Mouse (Mus musculus) hindbrain, postnatal 0 days (tissue): ENCODE results near the gene Phldb2. TPM values are rescaled to one million over a fixed set of nuclear protein-coding genes. Genes with fewer than 3 reads are reported as not detected.

Source experiments
- ATAC-seq: fragments of 200-750 bp; cut with Nextera tagmentation; 2 replicates; pipeline ENCODE4 v1.8.0; 2017; ENCODE audit warnings: mild to moderate bottlenecking, moderate TSS enrichment, moderate library complexity
- DNase-seq: peaks from one replicate; pipeline ENCODE4 v3.0.0-alpha.2; 2015; ENCODE audit warnings: low spot score
- H3K27ac ChIP-seq: fragments of 300-500 bp; sonication (generic); 2 replicates; pipeline ENCODE4 v1.5.1; 2014; ENCODE audit warnings: mild to moderate bottlenecking
- H3K27me3 ChIP-seq: fragments of 300-500 bp; sonication (generic); 2 replicates; pipeline ENCODE4 v1.6.1; 2014; ENCODE audit warnings: low read length, mixed read lengths; ENCODE audit not compliant: insufficient read depth
- H3K36me3 ChIP-seq: fragments of 300-500 bp; sonication (generic); 2 replicates; pipeline ENCODE4 v1.6.1; 2014; ENCODE audit warnings: low read length, mixed read lengths; ENCODE audit not compliant: insufficient read depth
- H3K4me1 ChIP-seq: fragments of 300-500 bp; sonication (generic); 2 replicates; pipeline ENCODE4 v1.6.1; 2014; ENCODE audit warnings: antibody characterized with exemption, low read length, mixed read lengths; ENCODE audit not compliant: insufficient read depth
- H3K4me2 ChIP-seq: fragments of 300-500 bp; sonication (generic); 2 replicates; pipeline ENCODE4 v1.6.1; 2014; ENCODE audit warnings: low read depth, mild to moderate bottlenecking, low read length, moderate library complexity, mixed read lengths
- H3K4me3 ChIP-seq: fragments of 300-500 bp; sonication (generic); 2 replicates; pipeline ENCODE4 v1.5.1; 2014; ENCODE audit warnings: low read length
- H3K9ac ChIP-seq: fragments of 300-500 bp; sonication (generic); replicated peaks from 2 replicates; pipeline ENCODE4 v1.6.1; 2014; ENCODE audit warnings: mild to moderate bottlenecking, low read length, moderate library complexity, mixed read lengths
- H3K9me3 ChIP-seq: fragments of 300-500 bp; sonication (generic); 2 replicates; pipeline ENCODE4 v1.6.1; 2016; ENCODE audit warnings: low read length, mixed read lengths
- CTCF ChIP-seq: IDR thresholded peaks from 2 replicates; pipeline ENCODE4 v1.5.1; 2016; ENCODE audit warnings: antibody characterized with exemption, control low read depth, low read depth
- WGBS: fragments of 180-500 bp; shearing (Covaris S2); extraction: QIAGEN DNeasy Blood & Tissue Kit; methylation state at CpG from one replicate; pipeline ENCODE4 v1.1.7; 2014; 5-methylcytosine and 5-hydroxymethylcytosine counted together
- polyA plus RNA-seq: library from polyadenylated mRNA; unstranded; fragments of >200 nt; fragmentation: Nextera tagmentation; extraction: Ambion mirVana; gene quantifications from 2 replicates; pipeline ENCODE4 v1.2.1, GENCODE M21; 2015
- total RNA-seq: library from RNA; depleted of rRNA; stranded (reverse); fragments of >200 nt; gene quantifications from 2 replicates; pipeline ENCODE4 v1.2.3, GENCODE M21; 2014

Gene Phldb2
- total and polyA plus RNA-seq, 2 experiments from 2014 or later, result 4.5 to 7.2 TPM

DNA sequence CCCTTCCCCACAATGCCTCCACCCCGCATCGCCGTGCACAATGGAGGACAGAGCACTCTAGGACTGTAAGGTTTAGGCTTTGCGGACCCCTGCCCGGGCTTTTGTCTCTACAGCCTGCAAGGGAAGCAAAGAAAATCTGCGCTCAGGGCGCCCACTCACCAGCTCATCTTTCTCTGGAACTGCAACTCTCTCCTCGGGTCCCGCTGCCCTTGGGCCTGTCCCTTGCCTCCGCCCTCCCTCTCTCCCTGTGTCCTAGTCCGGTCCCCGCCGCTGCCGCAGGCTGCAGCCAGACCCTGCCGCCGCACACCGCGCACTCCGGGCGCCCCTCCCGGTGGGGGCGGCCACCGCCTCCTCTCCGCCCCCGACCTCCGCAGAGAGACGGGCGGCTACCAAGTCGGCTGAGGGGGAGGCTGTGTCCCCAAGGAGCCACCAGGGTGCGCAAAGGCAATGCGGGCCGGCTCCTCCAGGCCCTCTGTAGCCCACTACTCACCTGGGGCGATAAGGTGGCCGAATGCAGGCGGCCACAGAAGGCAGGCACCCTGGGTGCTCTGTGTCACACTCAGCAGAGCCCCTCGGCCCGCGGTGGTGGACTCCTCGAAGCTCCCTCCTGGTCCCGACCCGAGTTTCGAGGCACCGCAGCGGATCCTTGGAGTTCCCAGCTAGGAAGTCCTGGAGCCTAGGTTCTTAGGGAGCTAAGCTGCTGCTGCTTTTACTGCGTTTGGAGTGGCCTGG, 109.2 kb downstream of the Phldb2 start:
- Histone ChIP-seq H3K27me3 (no peaks in the 10 kb centered on the region), H3K9ac (peak overlapping the region; percentile 58), H3K9me3 (no peaks in the 10 kb centered on the region), H3K4me2 (peak overlapping the region; percentile 97), H3K4me1 (0 out of 2 replicates have a peak, but pooled peaks cover 5% of the 10 kb centered on the region), H3K4me3 (peak overlapping the region; percentile 70), H3K27ac (peak overlapping the region; percentile 52), H3K36me3 (no peaks in the 10 kb centered on the region)
- TF ChIP-seq CTCF, result peak; percentile 56
- under 1% methylated on average over 40 of the region's 45 CpGs for WGBS
- DNase-seq (peak; percentile 76), ATAC-seq (peak; percentile 95)

DNA sequence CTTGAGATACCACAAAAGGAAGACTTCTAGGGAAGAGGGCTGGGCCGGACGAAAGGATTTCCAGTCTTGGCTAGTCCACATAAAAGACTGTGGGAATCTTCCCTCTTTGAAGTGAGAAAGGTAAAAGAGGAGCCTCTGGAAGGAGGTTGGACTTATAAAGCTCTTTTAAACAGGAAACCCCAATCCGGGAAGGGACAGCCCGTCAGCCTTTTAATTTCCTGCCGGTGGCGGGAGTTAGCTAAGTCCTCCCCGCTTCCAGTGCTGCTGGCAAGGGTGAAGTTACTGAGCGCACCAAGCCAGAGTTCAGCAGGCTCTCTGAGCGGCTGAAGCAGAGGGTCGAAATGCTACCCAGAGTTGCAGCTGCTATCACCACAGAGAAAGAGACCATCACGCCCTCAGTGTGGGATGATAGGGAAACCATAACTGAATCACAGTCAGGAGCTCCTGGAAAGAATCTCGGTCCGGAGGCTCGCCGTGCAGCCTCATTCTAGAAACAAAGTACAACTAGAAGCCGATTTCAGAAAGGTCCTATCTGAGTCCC, 110.0 kb downstream of the Phldb2 start:
- Histone ChIP-seq H3K4me2 (peak overlapping the region; percentile 97), H3K27me3 (no peaks in the 10 kb centered on the region), H3K9ac (peak overlapping the region; percentile 58), H3K36me3 (no peaks in the 10 kb centered on the region), H3K4me3 (peak overlapping the region; percentile 70), H3K27ac (peak overlapping the region; percentile 52), H3K9me3 (no peaks in the 10 kb centered on the region), H3K4me1 (0 out of 2 replicates have a peak, but pooled peaks cover 5% of the 10 kb centered on the region)
- DNase-seq, result peak; percentile 33
- TF ChIP-seq CTCF, result no peak
- ATAC-seq, result no peak
- 1% methylated on average over 16 of the region's 16 CpGs for WGBS

DNA sequence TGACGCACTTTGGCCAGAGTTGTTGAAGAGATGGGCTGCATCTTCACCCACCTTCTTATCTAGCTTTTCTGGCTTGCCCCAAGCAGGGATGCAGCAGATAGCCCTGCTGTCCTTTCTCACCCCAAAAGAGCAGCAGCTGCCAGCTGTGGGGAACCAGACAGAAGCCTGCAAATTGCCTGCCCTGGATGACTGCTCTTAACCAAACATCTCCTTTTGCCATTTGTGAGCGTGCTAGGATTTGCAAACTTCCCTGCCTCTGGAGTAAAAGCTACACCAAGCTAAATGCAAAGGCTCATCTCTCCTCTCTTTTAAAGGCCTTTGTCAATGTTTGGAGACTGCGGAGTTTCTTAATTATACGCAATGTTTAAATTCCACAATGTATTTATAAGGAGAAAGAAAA, 111.0 kb downstream of the Phldb2 start:
- TF ChIP-seq CTCF, result no peak
- 77% methylated on average over 4 of the region's 4 CpGs for WGBS
- 0 out of 2 replicates have a peak, but pooled peaks cover 5% of the 10 kb centered on the region for H3K4me1 ChIP-seq
- no peak overlapping the region for H3K27ac ChIP-seq
- H3K27me3 ChIP-seq, result no peaks in the 10 kb centered on the region
- no peaks in the 10 kb centered on the region for H3K9me3 ChIP-seq
- H3K36me3 ChIP-seq, result no peaks in the 10 kb centered on the region
- no peak overlapping the region; the same call in 1 of the 2 replicates for H3K4me3 ChIP-seq
- H3K4me2 ChIP-seq, result peak overlapping the region; percentile 97
- no peak for ATAC-seq
- no peak for DNase-seq
- H3K9ac ChIP-seq, result no peak overlapping the region

DNA sequence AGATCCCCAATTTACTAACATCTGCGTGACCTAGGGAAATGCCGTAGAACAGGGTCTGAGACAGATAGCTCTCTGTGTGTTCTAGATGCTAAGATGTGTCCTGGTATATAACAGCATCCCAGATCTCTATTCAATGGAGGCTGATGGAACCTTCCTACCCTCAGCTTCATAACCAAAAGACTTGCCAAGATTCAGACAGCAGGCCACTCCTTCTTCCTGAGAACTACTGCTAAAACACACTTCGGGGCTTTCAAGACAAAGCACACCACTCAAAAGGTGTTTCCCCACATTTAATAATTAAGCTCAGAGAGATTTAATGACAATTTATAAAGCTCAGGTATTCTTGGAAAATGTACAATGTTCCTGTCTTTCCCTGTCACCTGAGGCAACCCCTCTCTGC, 111.6 kb downstream of the Phldb2 start:
- WGBS, result 87% methylated on average over 3 of the region's 3 CpGs
- H3K36me3 ChIP-seq, result no peaks in the 10 kb centered on the region
- peak overlapping the region; percentile 97; the same call in 1 of the 2 replicates for H3K4me2 ChIP-seq

DNA sequence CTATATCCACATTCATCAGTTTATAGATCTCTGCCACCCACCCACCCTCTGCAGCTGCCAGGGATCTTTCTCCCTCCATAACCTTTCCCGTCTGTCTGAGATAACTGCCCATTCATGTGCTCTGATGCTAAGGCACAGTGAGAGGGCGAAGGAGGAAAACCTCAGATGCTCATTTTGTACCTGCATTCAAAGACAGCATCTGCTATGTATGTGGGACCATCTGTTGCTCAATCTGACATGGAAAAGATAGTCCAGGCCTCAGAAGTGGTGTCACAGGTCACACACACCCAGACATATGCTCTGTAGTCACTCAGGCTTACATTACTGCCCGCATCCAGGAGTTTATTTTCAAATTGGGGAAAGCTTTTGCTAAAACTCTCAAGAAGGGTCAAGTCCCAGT, 112.4 kb downstream of the Phldb2 start:
- Histone ChIP-seq H3K27me3 (no peaks in the 10 kb centered on the region), H3K36me3 (no peaks in the 10 kb centered on the region), H3K4me1 (0 out of 2 replicates have a peak, but pooled peaks cover 5% of the 10 kb centered on the region), H3K4me3 (no peak overlapping the region), H3K9me3 (no peaks in the 10 kb centered on the region), H3K27ac (no peak overlapping the region), H3K4me2 (no peak overlapping the region), H3K9ac (no peak overlapping the region)
- no peak for DNase-seq
- WGBS, result 75% methylated on average over 3 of the region's 3 CpGs
- ATAC-seq, result no peak
- no peak for TF ChIP-seq CTCF

More for the DNA sequence above, 111.6 kb downstream of the Phldb2 start:
- Histone ChIP-seq H3K27me3 (no peaks in the 10 kb centered on the region), H3K4me3 (no peak overlapping the region), H3K9me3 (no peaks in the 10 kb centered on the region), H3K9ac (no peak overlapping the region), H3K4me1 (0 out of 2 replicates have a peak, but pooled peaks cover 5% of the 10 kb centered on the region), H3K27ac (no peak overlapping the region)
- ATAC-seq, result no peak
- TF ChIP-seq CTCF, result no peak
- no peak for DNase-seq

DNA sequence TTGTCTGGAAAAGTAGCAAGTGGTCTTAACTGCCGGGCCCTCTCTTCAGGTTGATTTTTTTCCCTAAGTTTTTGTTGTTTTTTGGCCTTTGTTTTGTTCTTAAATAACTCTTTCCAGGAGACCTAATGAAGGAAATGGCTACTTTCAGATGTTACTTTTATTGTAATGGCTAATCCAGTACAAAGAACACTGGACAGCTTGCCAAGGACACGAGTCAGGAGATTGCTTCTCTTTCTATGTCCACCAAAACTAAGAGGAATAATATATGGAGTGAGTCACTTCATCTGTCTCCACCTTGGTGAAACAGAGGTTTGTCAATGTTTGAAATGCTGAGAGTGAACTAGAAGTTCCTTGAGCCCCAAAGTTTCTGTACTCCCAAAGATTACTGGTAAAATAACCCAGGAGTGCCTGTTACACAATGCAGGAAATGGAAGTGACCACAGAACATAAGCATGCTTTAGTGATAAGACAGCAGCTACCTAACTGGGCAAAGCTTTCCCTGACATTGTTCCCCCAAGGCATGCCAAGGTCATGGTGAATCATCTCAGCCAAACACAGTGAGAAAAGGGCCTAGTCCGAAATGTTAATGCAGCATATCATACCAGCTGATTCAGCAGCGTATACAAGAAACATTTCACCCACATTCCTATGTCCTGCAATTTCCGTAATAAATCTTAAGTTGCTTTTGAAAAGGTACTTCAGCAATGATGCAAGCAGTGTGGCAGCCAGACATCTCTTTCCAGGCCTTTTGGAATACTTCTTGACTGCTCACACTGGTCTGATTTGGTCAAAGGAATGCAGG, 115.7 kb downstream of the Phldb2 start:
- H3K9ac ChIP-seq, result no peak overlapping the region
- no peak overlapping the region for H3K4me3 ChIP-seq
- no peaks in the 10 kb centered on the region for H3K36me3 ChIP-seq
- no peak overlapping the region for H3K27ac ChIP-seq
- 72% methylated on average over 5 of the region's 5 CpGs for WGBS
- no peaks in the 10 kb centered on the region for H3K27me3 ChIP-seq
- no peaks in the 10 kb centered on the region for H3K9me3 ChIP-seq
- H3K4me1 ChIP-seq, result no peaks in the 10 kb centered on the region
- ATAC-seq, result no peak
- TF ChIP-seq CTCF, result no peak
- no peak for DNase-seq
- H3K4me2 ChIP-seq, result no peak overlapping the region
